Mouse (Mus musculus) common myeloid progenitor, adult 5-6 weeks (primary cell): ENCODE data around the gene Tmem178b. TPM values are rescaled to one million over a fixed set of nuclear protein-coding genes. Genes with fewer than 3 reads are reported as not detected.

Experiments
- ATAC-seq: replicated peaks from 2 replicates; pipeline ENCODE4 v1.8.0; 2016; ENCODE audit warnings: low read depth, mild to moderate bottlenecking, moderate TSS enrichment, inconsistent platforms; ENCODE audit not compliant: poor library complexity, severe bottlenecking
- total RNA-seq: library from RNA; stranded (forward); fragments of 200-1000, 187-1606 nt; gene quantifications from 2 replicates; pipeline ENCODE4 v1.2.3, GENCODE M21; 2017

Tmem178b gene
- total RNA-seq, 1 experiment from 2014 or later, result not detected

GRCm38 (mm10) chr6:40235793-40236470 is 362.9 kb downstream of the Tmem178b start:
- peak; percentile 92 for ATAC-seq

- ATAC-seq, result peak; percentile 59
Observed at GRCm38 (mm10) chr6:40236841-40237765, 364.0 kb downstream of the Tmem178b start.

- no peak for ATAC-seq
Observed at GRCm38 (mm10) chr6:40238857-40239256, 365.8 kb downstream of the Tmem178b start.

- no peak for ATAC-seq
Observed at GRCm38 (mm10) chr6:40240671-40241070, 367.6 kb downstream of the Tmem178b start.

- no peak for ATAC-seq
Observed at GRCm38 (mm10) chr6:40247398-40247946, 374.4 kb downstream of the Tmem178b start.

- ATAC-seq, result no peak
Observed at GRCm38 (mm10) chr6:40249939-40250338, 376.9 kb downstream of the Tmem178b start.

GRCm38 (mm10) chr6:40263687-40264086 is 390.6 kb downstream of the Tmem178b start:
- ATAC-seq, result no peak

- ATAC-seq, result peak; percentile 65
Observed at GRCm38 (mm10) chr6:40300707-40301106, 427.6 kb downstream of the Tmem178b start.

GRCm38 (mm10) chr6:40303379-40303778 is 430.3 kb downstream of the Tmem178b start:
- ATAC-seq, result no peak

Other genes with a start within 250 kb of the Tmem178b start
- 17.9 and 19.6 TPM in 2 replicates for gene Braf, start 147.8 kb upstream of the Tmem178b start, total RNA-seq
- 24.4 and 62.5 TPM in 2 replicates for gene Mrps33, start 62.3 kb upstream of the Tmem178b start, total RNA-seq